Mouse (Mus musculus) urinary bladder, postnatal 36 days (tissue): ENCODE data around the gene Terf2ip.

Experiments
- DNase-seq, 2 experiments: peaks; one replicate each; pipeline ENCODE4 v3.0.0; 2022; ENCODE audit warnings: low spot score in 2 of 2, mixed read lengths in 1 of 2

The Terf2ip gene

DNA sequence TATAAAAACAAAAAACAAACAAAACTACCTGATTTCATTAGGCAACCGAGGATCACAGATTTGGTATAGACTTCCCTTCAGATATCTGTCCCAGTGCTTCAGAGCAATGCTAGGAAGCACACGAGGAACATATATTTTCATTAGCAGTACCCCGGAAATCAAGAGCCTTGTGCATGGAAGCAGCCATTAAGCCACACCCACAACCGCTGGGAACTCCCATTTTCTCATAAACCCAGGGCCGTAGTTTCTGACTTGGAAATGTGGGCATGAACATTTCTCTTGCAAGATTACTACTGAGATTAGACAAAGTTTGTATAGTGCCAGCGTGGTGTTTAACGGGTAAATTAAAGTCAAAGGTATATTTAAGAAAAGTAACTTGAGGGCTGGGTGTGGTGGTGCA, 1.6 kb upstream of the Terf2ip start:
- DNase-seq, result no peak

DNA sequence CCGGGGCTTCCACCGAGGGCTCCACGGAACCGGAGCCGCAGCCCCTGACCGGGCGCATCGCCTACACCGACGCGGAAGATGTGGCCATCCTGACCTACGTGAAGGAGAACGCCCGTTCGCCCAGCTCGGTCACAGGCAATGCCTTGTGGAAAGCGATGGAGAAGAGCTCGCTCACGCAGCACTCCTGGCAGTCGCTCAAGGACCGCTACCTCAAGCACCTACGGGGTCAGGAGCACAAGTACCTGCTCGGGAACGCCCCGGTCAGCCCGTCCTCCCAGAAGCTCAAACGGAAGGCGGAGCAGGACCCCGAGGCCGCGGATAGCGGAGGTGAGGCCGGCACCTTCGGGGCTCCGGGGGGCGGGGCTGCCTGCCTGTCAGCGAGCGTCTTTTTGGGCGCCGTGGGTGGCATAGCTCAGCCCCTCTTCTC, 631 bp downstream of the Terf2ip start:
- peak; percentile 32 to 36 for DNase-seq

DNA sequence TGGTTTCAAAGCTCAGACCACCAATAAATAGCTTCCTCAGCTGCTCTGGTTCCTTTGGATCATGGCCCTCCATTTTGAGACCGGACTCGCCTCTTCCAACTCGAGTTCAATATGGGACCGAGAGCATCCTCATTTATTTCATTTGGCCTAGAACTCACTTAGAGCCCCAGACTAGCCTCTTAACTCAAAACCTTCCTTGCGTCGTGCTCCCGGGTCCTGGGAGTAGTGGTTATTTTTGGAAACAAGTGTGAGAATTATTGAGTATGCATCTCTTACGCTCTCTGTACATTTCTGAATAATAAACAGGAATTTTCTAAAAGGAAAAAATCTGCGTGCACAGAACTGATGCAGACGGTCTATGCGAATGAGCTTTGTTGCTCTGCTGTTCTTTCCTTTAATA, 3.7 kb downstream of the Terf2ip start, which contains the start of gene Gm6793:
Gene Gm6793 (minus strand): TSS at position 101 of the 400 bp plus-strand sequence.
- DNase-seq, result no peak

GRCm38 (mm10) chr8:112029455-112029854, 18.3 kb downstream of the Terf2ip start:
- DNase-seq, result no peak

DNA sequence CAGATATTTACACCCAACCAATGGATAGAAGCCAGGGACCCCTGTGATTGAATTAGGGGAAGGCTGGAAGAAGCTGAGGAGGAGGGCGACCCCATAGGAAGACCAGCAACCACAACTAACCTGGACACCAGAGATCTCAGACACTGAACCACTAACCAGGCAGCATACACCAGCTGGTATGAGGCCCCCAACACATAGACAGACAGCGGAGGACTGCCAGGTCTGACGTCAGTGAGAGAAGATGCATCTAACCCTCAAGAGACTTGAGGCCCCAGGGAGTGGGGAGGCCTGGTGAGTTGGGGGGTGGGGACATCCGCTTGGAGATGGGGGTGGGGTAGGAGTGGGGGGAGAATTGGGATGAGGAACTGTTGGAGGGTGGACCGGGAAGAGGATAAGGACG, 19.5 kb downstream of the Terf2ip start:
- DNase-seq, result no peak

GRCm38 (mm10) chr8:112033071-112033470, 21.9 kb downstream of the Terf2ip start:
- no peak for DNase-seq

DNA sequence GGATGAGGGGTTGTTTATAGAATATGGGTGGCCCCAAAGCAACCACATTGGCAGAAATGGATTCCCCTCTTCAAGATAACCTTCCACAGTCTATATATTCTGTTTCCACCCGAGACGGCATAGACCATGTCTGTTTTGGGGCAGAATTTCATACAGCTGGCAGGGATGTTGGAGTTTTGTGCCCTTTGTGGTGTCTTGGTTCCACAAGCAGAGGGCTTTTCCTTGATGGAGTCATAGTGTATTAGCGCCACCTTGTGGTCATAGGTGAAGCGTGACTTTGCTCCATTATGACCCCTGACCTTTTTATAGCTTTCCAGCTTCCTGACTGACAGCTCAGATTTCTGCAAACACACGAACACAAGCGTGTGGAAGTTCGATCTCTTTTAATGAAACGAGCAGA, 23.4 kb downstream of the Terf2ip start:
- DNase-seq, result peak in 1 of 2 experiments; percentile 17

GRCm38 (mm10) chr8:112037521-112037920, 26.3 kb downstream of the Terf2ip start:
- no peak for DNase-seq

GRCm38 (mm10) chr8:112045182-112045581, 34.0 kb downstream of the Terf2ip start:
- no peak for DNase-seq

DNA sequence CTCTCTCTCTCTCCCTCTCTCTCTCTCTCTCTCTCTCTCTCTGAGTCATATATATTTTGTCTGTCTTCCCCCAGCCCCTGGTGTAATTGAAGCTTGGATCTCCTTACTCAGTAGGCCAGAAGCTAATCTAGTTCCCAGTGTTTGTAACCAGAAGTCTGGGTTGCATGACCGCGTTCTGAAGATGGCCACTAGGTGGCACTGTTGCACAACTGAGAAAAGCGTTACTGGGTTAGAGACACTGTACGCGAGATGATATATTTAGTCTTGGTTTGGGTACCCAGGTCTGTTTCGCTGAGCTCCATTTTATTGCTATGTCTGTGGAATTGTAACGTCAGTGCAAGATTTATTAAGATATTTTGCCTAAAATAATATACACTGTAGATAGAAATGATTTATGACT, 34.7 kb downstream of the Terf2ip start:
- DNase-seq, result peak; percentile 68 to 71

- no peak for DNase-seq
Measured at GRCm38 (mm10) chr8:112048293-112048692, 37.1 kb downstream of the Terf2ip start.

DNA sequence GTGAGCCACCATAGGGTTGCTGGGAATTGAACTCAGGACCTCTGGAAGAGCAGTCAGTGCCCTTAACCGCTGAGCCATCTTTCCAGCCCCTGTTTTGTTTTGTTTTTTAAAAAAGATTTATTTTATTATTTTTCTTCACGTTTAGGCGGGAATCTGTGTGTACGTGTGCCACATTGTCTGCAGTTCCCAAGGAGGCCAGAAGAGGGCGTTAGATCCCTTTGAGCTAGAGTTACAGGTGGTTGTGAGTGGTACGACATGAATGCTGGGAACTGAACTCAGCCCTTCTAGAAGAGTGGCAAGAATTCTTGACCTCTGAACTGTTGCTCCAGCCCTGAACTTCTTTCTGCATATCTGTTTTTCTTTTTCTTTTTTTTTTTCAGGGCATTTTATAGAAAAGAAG, 38.8 kb downstream of the Terf2ip start:
- no peak for DNase-seq

- DNase-seq, result no peak
Measured at GRCm38 (mm10) chr8:112051537-112051936, 40.3 kb downstream of the Terf2ip start.

DNA sequence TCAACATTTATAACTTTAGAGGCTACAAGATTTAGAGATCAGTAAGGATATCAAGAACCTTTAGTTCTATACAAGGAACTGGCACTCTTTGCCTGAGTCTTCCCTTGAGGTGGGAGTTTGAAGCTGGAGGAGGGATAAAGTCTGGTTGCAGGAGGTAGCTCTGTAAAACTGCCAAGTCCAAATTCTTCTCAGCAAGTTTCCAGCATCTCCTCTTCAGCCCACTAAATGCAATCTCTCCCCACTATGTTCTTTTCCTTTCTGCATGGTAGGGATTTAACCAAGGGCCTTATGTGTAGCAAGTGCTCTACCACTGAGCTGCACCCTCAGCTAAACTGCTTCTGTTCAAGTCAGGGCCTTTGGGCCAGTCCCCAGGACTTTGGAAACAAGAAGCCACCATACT, 43.3 kb downstream of the Terf2ip start:
- DNase-seq, result no peak

DNA sequence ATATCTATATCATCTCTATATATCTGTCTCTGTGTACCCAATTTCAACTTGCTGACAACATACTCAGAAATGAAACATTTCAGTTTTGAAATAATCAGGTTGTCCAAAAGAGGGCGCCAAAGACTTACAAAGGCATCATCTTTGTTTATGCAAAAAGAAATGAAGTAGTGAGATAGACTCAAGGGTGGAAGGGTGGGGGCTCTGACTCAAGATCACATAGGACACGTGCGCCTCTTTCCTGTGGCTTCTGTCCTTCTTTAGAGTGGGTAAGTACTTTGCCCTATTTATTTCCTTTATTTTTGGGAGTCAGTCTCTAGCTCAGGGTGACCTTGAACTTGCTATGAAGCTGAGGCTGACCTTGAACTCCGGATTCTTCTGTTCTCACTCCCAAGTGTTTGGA, 50.2 kb downstream of the Terf2ip start:
- DNase-seq, result no peak
